In genomic region chr4:59884136-59884696, GRCm38 (mm10) we compare ENCODE assay signal across 26 mouse cellular contexts. TPM values are rescaled to one million over a fixed set of nuclear protein-coding genes. Genes with fewer than 3 reads are reported as not detected.
DNase-seq lines count a peak whose midpoint lies in the region; ATAC-seq and TF ChIP-seq lines count a peak whose summit lies in the region.
"Had no signal": no experiment of that assay in that cellular context is flagged by ENCODE, and none has a peak within 500 bp of the region (broad histone marks: within the 10 kb centered on the region; RNA-seq: fewer than 3 reads in every experiment).

No protein-coding gene starts in this region.

- no peak; the same call in 1 of the 2 replicates for ATAC-seq in heart, embryonic 16.5 days (replicated peaks; ENCODE audit: extremely low read depth, insufficient read depth, low FRiP score)
- ATAC-seq in heart, embryonic 11.5 days (replicated peaks; ENCODE audit: insufficient number of reproducible peaks, low FRiP score, low TSS enrichment), result no peak
- ATAC-seq in lung, postnatal 0 days, result peak; percentile 96
- ATAC-seq in liver, embryonic 12.5 days, result peak; percentile 85
- ATAC-seq in stomach, embryonic 15.5 days (ENCODE audit: insufficient read depth, low FRiP score, low read depth), result peak; percentile 57

- whole genome bisulfite sequencing in heart, embryonic 16.5 days, result 71% methylated on average over 6 of the region's 6 CpGs
- 74% methylated on average over 6 of the region's 6 CpGs for WGBS in heart, embryonic 11.5 days (ENCODE audit: insufficient replicate concordance)
- WGBS in lung, postnatal 0 days, result 65% methylated on average over 6 of the region's 6 CpGs
- WGBS in liver, embryonic 12.5 days (ENCODE audit: insufficient replicate concordance), result 52% methylated on average over 6 of the region's 6 CpGs
- WGBS in stomach, embryonic 15.5 days, result 61% methylated on average over 6 of the region's 6 CpGs

- peak; percentile 88 for TF ChIP-seq EP300 in lung, postnatal 0 days (IDR thresholded peaks at IDR 0.05)

- no peak for TF ChIP-seq CTCF in lung, postnatal 0 days (IDR thresholded peaks at IDR 0.05)

- DNase-seq in lung, postnatal 0 days (ENCODE audit: low spot score), result peak; percentile 75
- no peak for DNase-seq in lung, postnatal 14 days
- DNase-seq in spleen, postnatal 14 days (ENCODE audit: low spot score in 2 of 2), result no peak
- no peak for DNase-seq in left cerebral cortex, adult 18-20 months (ENCODE audit: low spot score in 2 of 2)
- DNase-seq: adrenal gland, postnatal 10 days; cerebellum, adult 11-12 months; cerebellum, postnatal 36 days; gastrocnemius, postnatal 36 days; heart, postnatal 14 days; kidney, adult 2 months; kidney, postnatal 36 days; right cerebral cortex, postnatal 14 days; thymus, postnatal 4 days had no signal

- H3K27ac ChIP-seq in heart, embryonic 16.5 days (ENCODE audit: low read length), result peak overlapping the region; percentile 28
- H3K27ac ChIP-seq in heart, embryonic 11.5 days (ENCODE audit: low read depth, low read length), result no peak overlapping the region
- no peak overlapping the region for H3K27ac ChIP-seq in lung, postnatal 0 days (ENCODE audit: low read length)
- no peak overlapping the region for H3K27ac ChIP-seq in liver, embryonic 12.5 days
- H3K27ac ChIP-seq in stomach, embryonic 15.5 days, result no peak overlapping the region
- H3K27ac ChIP-seq: embryonic facial prominence, embryonic 12.5 days; hindbrain, embryonic 15.5 days; limb, embryonic 15.5 days; midbrain, embryonic 10.5 days; neural tube, embryonic 13.5 days had no signal

- H3K4me2 ChIP-seq in heart, embryonic 16.5 days (ENCODE audit: low read depth, low read length), result no peak overlapping the region
- H3K4me2 ChIP-seq in heart, embryonic 11.5 days, result no peak overlapping the region
- H3K4me2 ChIP-seq in lung, postnatal 0 days (replicated peaks; ENCODE audit: low read depth, low read length), result no peak overlapping the region
- H3K4me2 ChIP-seq in liver, embryonic 12.5 days, result no peak overlapping the region
- no peak overlapping the region for H3K4me2 ChIP-seq in stomach, embryonic 15.5 days
- H3K4me2 ChIP-seq: embryonic facial prominence, embryonic 12.5 days; hindbrain, embryonic 15.5 days; limb, embryonic 15.5 days; neural tube, embryonic 13.5 days had no signal

- peaks cover 4% of the 10 kb centered on the region; the same call in 1 of the 2 replicates for H3K4me1 ChIP-seq in heart, embryonic 16.5 days (ENCODE audit: control insufficient read depth, insufficient read depth, low read length)
- H3K4me1 ChIP-seq in heart, embryonic 11.5 days (ENCODE audit: control insufficient read depth, insufficient read depth, low read length), result no peaks in the 10 kb centered on the region
- peaks cover 4% of the 10 kb centered on the region; the same call in 1 of the 2 replicates for H3K4me1 ChIP-seq in lung, postnatal 0 days (ENCODE audit: insufficient read depth, low read depth, low read length)
- H3K4me1 ChIP-seq in liver, embryonic 12.5 days, result peaks cover 23% of the 10 kb centered on the region
- H3K4me1 ChIP-seq in stomach, embryonic 15.5 days, result no peaks in the 10 kb centered on the region
- H3K4me1 ChIP-seq: embryonic facial prominence, embryonic 12.5 days; hindbrain, embryonic 15.5 days; limb, embryonic 15.5 days; midbrain, embryonic 10.5 days; neural tube, embryonic 13.5 days had no signal

- peaks cover 19% of the 10 kb centered on the region for H3K36me3 ChIP-seq in heart, embryonic 16.5 days (ENCODE audit: control insufficient read depth, insufficient read depth)
- H3K36me3 ChIP-seq in heart, embryonic 11.5 days (ENCODE audit: control insufficient read depth, insufficient read depth, low read length), result peaks cover 4% of the 10 kb centered on the region
- H3K36me3 ChIP-seq in lung, postnatal 0 days (ENCODE audit: insufficient read depth, low read length), result peaks cover 23% of the 10 kb centered on the region; the same call in 1 of the 2 replicates
- peaks cover 51% of the 10 kb centered on the region for H3K36me3 ChIP-seq in liver, embryonic 12.5 days
- H3K36me3 ChIP-seq in stomach, embryonic 15.5 days, result 0 out of 2 replicates have a peak, but pooled peaks cover 4% of the 10 kb centered on the region

- H3K27me3 ChIP-seq in heart, embryonic 16.5 days (ENCODE audit: control insufficient read depth, insufficient read depth, low read length), result no peaks in the 10 kb centered on the region
- no peaks in the 10 kb centered on the region for H3K27me3 ChIP-seq in heart, embryonic 11.5 days (ENCODE audit: control insufficient read depth, insufficient read depth, low read length)
- H3K27me3 ChIP-seq in lung, postnatal 0 days (replicated peaks; ENCODE audit: insufficient read depth, low read length), result no peaks in the 10 kb centered on the region
- H3K27me3 ChIP-seq in liver, embryonic 12.5 days (replicated peaks), result no peaks in the 10 kb centered on the region
- no peaks in the 10 kb centered on the region for H3K27me3 ChIP-seq in stomach, embryonic 15.5 days (replicated peaks)
- H3K27me3 ChIP-seq: embryonic facial prominence, embryonic 12.5 days; hindbrain, embryonic 15.5 days; limb, embryonic 15.5 days; neural tube, embryonic 13.5 days had no signal

- no peaks in the 10 kb centered on the region for H3K9me3 ChIP-seq in heart, embryonic 16.5 days (replicated peaks; ENCODE audit: control insufficient read depth, low read length)
- H3K9me3 ChIP-seq in heart, embryonic 11.5 days (replicated peaks; ENCODE audit: control insufficient read depth, low read length), result no peaks in the 10 kb centered on the region
- no peaks in the 10 kb centered on the region for H3K9me3 ChIP-seq in lung, postnatal 0 days (ENCODE audit: low read length)
- H3K9me3 ChIP-seq in liver, embryonic 12.5 days (replicated peaks), result no peaks in the 10 kb centered on the region
- H3K9me3 ChIP-seq in stomach, embryonic 15.5 days, result no peaks in the 10 kb centered on the region
- H3K9me3 ChIP-seq: embryonic facial prominence, embryonic 12.5 days; hindbrain, embryonic 15.5 days; limb, embryonic 15.5 days; midbrain, embryonic 10.5 days; neural tube, embryonic 13.5 days had no signal

- no peak overlapping the region for H3K4me3 ChIP-seq in heart, embryonic 16.5 days (ENCODE audit: low read length)
- H3K4me3 ChIP-seq in heart, embryonic 11.5 days (ENCODE audit: low read depth, low read length), result no peak overlapping the region
- H3K4me3 ChIP-seq in lung, postnatal 0 days (ENCODE audit: low read depth, low read length), result no peak overlapping the region
- no peak overlapping the region for H3K4me3 ChIP-seq in liver, embryonic 12.5 days
- H3K4me3 ChIP-seq in stomach, embryonic 15.5 days (replicated peaks), result no peak overlapping the region
- H3K4me3 ChIP-seq: embryonic facial prominence, embryonic 12.5 days; hindbrain, embryonic 15.5 days; limb, embryonic 15.5 days; midbrain, embryonic 10.5 days; neural tube, embryonic 13.5 days had no signal

- H3K9ac ChIP-seq in heart, embryonic 16.5 days (ENCODE audit: low read length), result no peak overlapping the region
- no peak overlapping the region for H3K9ac ChIP-seq in heart, embryonic 11.5 days (ENCODE audit: low read depth, low read length)
- H3K9ac ChIP-seq in lung, postnatal 0 days (replicated peaks; ENCODE audit: low read depth), result no peak overlapping the region
- H3K9ac ChIP-seq in liver, embryonic 12.5 days, result no peak overlapping the region
- H3K9ac ChIP-seq in stomach, embryonic 15.5 days, result no peak overlapping the region
- H3K9ac ChIP-seq: embryonic facial prominence, embryonic 12.5 days; hindbrain, embryonic 15.5 days; limb, embryonic 15.5 days; neural tube, embryonic 13.5 days had no signal

RNA-seq across cellular contexts. Expression of gene Slc46a2, which starts 30.6 kb away (rescaled TPM):
- polyA plus RNA-seq in heart, embryonic 16.5 days (2015; fragmentation: Nextera tagmentation; extraction: Ambion mirVana), result 7.5 and 13.7 TPM in 2 replicates
- 0.13 and 0.39 TPM in 2 replicates for polyA plus RNA-seq in heart, embryonic 11.5 days (2014; fragmentation: Nextera tagmentation; extraction: Ambion mirVana)
- polyA plus RNA-seq in lung, postnatal 0 days (2015; fragmentation: Nextera tagmentation; extraction: Ambion mirVana), result 0.10 TPM in 2 replicates
- polyA plus RNA-seq in liver, embryonic 12.5 days (2016; fragmentation: Nextera tagmentation; extraction: Ambion mirVana), result not detected in 2 replicates
- polyA plus RNA-seq in stomach, embryonic 15.5 days (2015; fragmentation: Nextera tagmentation; extraction: Ambion mirVana), result 0.10 TPM in 1 of 2 replicates, not detected in the other
- total RNA-seq in left cerebral cortex, adult 18-20 months (2021), result not detected
- total RNA-seq: adrenal gland, postnatal 10 days; layer of hippocampus, postnatal 10 days; left cerebral cortex, postnatal 25 days had no signal
- polyA plus RNA-seq: C2C12; hindbrain, embryonic 15.5 days; midbrain, embryonic 10.5 days; neural tube, embryonic 13.5 days; spleen, adult 2 months had no signal

Comparison
In these comparisons a context has a peak if more than half of its experiments do, and no peak if none do; other contexts are left out.
1. ATAC-seq: peak in lung, postnatal 0 days (single experiment), liver, embryonic 12.5 days (single experiment) and stomach, embryonic 15.5 days (single experiment); none in heart, embryonic 16.5 days (single experiment) and heart, embryonic 11.5 days (single experiment).